Mouse (Mus musculus): ENCODE measurements at regions not wholly inside any gene's neighbourhood (a gene's known extent, or its start where the extent isn't known, plus 50 kb on each side); places are given as distances from the start of the nearest gene placed in this dataset.

- 60% methylated on average over 4 of the region's 4 CpGs for WGBS
- no peak for ATAC-seq (ENCODE audit: low read depth)
- H3K27ac ChIP-seq (ENCODE audit: low read depth, low read length) = no peak overlapping the region
Measured at GRCm38 (mm10) chr12:21472487-21472886, 55.0 kb upstream of the Ywhaq start.

DNA sequence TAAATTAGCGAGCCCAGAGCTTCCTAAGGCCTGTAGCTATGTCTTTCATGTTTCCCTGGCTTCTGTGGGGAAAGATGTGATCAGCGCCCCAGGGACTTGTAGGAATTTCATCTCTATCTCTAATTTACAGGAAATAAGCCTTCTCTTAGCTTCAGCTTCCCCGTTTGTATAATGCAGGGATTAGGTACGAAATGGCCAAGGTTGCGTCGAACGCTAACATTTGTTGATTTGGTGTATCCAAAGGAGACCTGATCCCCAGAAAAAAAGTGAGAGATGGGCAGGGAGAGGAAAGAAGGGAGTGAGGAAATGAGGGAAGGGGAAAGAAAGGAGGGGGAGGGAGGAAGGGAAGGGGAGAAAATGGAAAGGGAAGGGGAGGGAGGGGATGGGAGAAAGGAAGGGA lies 54.5 kb upstream of the Ywhaq start:
- no peak for ATAC-seq (ENCODE audit: low read depth)
- WGBS = 89% methylated on average over 7 of the region's 7 CpGs
- H3K4me2 ChIP-seq (ENCODE audit: low read depth, low read length) = no peak overlapping the region

More at GRCm38 (mm10) chr12:21472487-21472886, 55.0 kb upstream of the Ywhaq start:
- Histone ChIP-seq H3K9ac (replicated peaks; ENCODE audit: low read depth, low read length) (no peak overlapping the region), H3K4me3 (ENCODE audit: low read depth, low read length) (no peak overlapping the region), H3K9me3 (ENCODE audit: control insufficient read depth, low read length) (no peaks in the 10 kb centered on the region), H3K4me2 (ENCODE audit: low read depth, low read length) (no peak overlapping the region), H3K27me3 (ENCODE audit: control insufficient read depth, insufficient read depth, low read length) (no peaks in the 10 kb centered on the region), H3K36me3 (ENCODE audit: control insufficient read depth, insufficient read depth, low read length) (no peaks in the 10 kb centered on the region), H3K4me1 (ENCODE audit: control insufficient read depth, insufficient read depth, low read length) (no peaks in the 10 kb centered on the region)

DNA sequence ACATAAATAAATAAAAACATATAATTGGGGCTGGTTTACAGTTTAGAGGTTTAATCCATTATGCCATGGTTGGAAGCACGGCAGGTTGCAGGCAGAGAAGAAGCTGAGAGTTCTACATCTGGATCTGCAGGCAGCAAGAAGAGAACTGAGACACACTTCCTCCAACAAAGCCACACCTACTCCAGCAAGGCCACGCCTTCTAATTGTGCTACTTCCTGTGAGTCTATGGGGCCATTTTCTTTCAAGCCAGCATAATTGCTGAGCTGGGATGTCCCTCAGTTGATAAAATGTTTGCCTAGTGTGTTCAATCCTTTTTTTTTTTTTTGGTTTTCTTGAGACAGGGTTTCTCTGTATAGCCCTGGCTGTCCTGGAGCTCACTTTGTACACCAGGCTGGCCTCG lies 52.8 kb upstream of the Ywhaq start:
- H3K27me3 ChIP-seq (ENCODE audit: control insufficient read depth, insufficient read depth, low read length) = no peaks in the 10 kb centered on the region
- H3K27ac ChIP-seq (ENCODE audit: low read depth, low read length) = no peak overlapping the region
- H3K9me3 ChIP-seq (ENCODE audit: control insufficient read depth, low read length) = no peaks in the 10 kb centered on the region
- no peak for ATAC-seq (ENCODE audit: low read depth)
- 90% methylated on average over 3 of the region's 3 CpGs for WGBS
- no peaks in the 10 kb centered on the region for H3K4me1 ChIP-seq (ENCODE audit: control insufficient read depth, insufficient read depth, low read length)
- no peak overlapping the region for H3K4me3 ChIP-seq (ENCODE audit: low read depth, low read length)
- H3K36me3 ChIP-seq (ENCODE audit: control insufficient read depth, insufficient read depth, low read length) = no peaks in the 10 kb centered on the region
- no peak overlapping the region for H3K9ac ChIP-seq (replicated peaks; ENCODE audit: low read depth, low read length)
- H3K4me2 ChIP-seq (ENCODE audit: low read depth, low read length) = no peak overlapping the region

More for the DNA sequence above, 54.5 kb upstream of the Ywhaq start:
- no peak overlapping the region for H3K27ac ChIP-seq (ENCODE audit: low read depth, low read length)
- H3K4me3 ChIP-seq (ENCODE audit: low read depth, low read length) = no peak overlapping the region
- H3K9ac ChIP-seq (replicated peaks; ENCODE audit: low read depth, low read length) = no peak overlapping the region
- no peaks in the 10 kb centered on the region for H3K36me3 ChIP-seq (ENCODE audit: control insufficient read depth, insufficient read depth, low read length)
- no peaks in the 10 kb centered on the region for H3K4me1 ChIP-seq (ENCODE audit: control insufficient read depth, insufficient read depth, low read length)
- no peaks in the 10 kb centered on the region for H3K27me3 ChIP-seq (ENCODE audit: control insufficient read depth, insufficient read depth, low read length)
- H3K9me3 ChIP-seq (ENCODE audit: control insufficient read depth, low read length) = no peaks in the 10 kb centered on the region
